ENCODE assay signal across 11 mouse cellular contexts in genomic region chr4:148676961-148677637, GRCm38 (mm10). TPM values are rescaled to one million over a fixed set of nuclear protein-coding genes. Genes with fewer than 3 reads are reported as not detected.
DNase-seq lines count a peak whose midpoint lies in the region; ATAC-seq and TF ChIP-seq lines count a peak whose summit lies in the region.
"Had no signal": no experiment of that assay in that cellular context is flagged by ENCODE, and none has a peak within 500 bp of the region (broad histone marks: within the 10 kb centered on the region; RNA-seq: fewer than 3 reads in every experiment).

No protein-coding gene starts in this region.

- no peaks in the 10 kb centered on the region for H3K9me3 ChIP-seq in heart, embryonic 12.5 days (replicated peaks)
- H3K9me3 ChIP-seq in forebrain, postnatal 0 days (ENCODE audit: low read length), result no peaks in the 10 kb centered on the region

- peaks cover 34% of the 10 kb centered on the region for H3K4me1 ChIP-seq in heart, embryonic 12.5 days (replicated peaks)
- no peaks in the 10 kb centered on the region for H3K4me1 ChIP-seq in forebrain, postnatal 0 days (ENCODE audit: insufficient read depth)

- whole genome bisulfite sequencing in heart, embryonic 12.5 days, result 41% methylated on average over 20 of the region's 20 CpGs
- WGBS in forebrain, postnatal 0 days, result 44% methylated on average over 20 of the region's 20 CpGs

- no peaks in the 10 kb centered on the region for H3K36me3 ChIP-seq in heart, embryonic 12.5 days
- no peaks in the 10 kb centered on the region for H3K36me3 ChIP-seq in forebrain, postnatal 0 days (ENCODE audit: insufficient read depth)

- H3K9ac ChIP-seq in heart, embryonic 12.5 days, result 0 out of 2 replicates have a peak overlapping the region, but pooled peaks have one; percentile 28
- H3K9ac ChIP-seq in forebrain, postnatal 0 days, result no peak overlapping the region

- peak overlapping the region; percentile 25; the same call in 1 of the 2 replicates for H3K4me2 ChIP-seq in heart, embryonic 12.5 days
- no peak overlapping the region for H3K4me2 ChIP-seq in forebrain, postnatal 0 days (ENCODE audit: low read depth)

- peak; percentile 10 for DNase-seq in kidney, adult 18-20 months
- DNase-seq in kidney, adult 8-10 months, result no peak
- peak; percentile 28 to 30 for DNase-seq in adrenal gland, postnatal 36 days
- DNase-seq in kidney, postnatal 36 days, result peak; percentile 31 to 36
- DNase-seq in adipocyte (ENCODE audit: low spot score), result no peak
- DNase-seq in forebrain, postnatal 0 days, result no peak
- DNase-seq in c-Kit-positive CD71-positive TER-119-positive erythroid progenitor cells, embryonic 14.5 days (ENCODE audit: low spot score), result no peak
- DNase-seq: cerebellum, adult 9-10 months had no signal

- TF ChIP-seq CTCF in forebrain, postnatal 0 days (IDR thresholded peaks at IDR 0.05; ENCODE audit: low read depth), result no peak

- ATAC-seq in heart, embryonic 12.5 days (ENCODE audit: insufficient number of reproducible peaks, low FRiP score), result no peak; the same call in 1 of the 2 replicates
- no peak for ATAC-seq in forebrain, postnatal 0 days
- ATAC-seq: forebrain, embryonic 16.5 days had no signal

- peak overlapping the region; percentile 66 for H3K27ac ChIP-seq in heart, embryonic 12.5 days (ENCODE audit: poor library complexity, severe bottlenecking)
- H3K27ac ChIP-seq in forebrain, postnatal 0 days (ENCODE audit: low read depth, low read length), result no peak overlapping the region

- H3K27me3 ChIP-seq in heart, embryonic 12.5 days (replicated peaks), result no peaks in the 10 kb centered on the region
- no peaks in the 10 kb centered on the region for H3K27me3 ChIP-seq in forebrain, postnatal 0 days (ENCODE audit: insufficient read depth, low read length)

- no peak overlapping the region for H3K4me3 ChIP-seq in heart, embryonic 12.5 days
- H3K4me3 ChIP-seq in forebrain, postnatal 0 days (ENCODE audit: low read depth, low read length), result no peak overlapping the region

RNA-seq across cellular contexts. Expression of gene Gm572, which starts 34.0 kb away (rescaled TPM):
- not detected for total RNA-seq in adrenal gland, postnatal 36 days (2021)
- polyA plus RNA-seq in heart, embryonic 12.5 days (2016; fragmentation: Nextera tagmentation; extraction: Ambion mirVana), result 0.11 and 0.18 TPM in 2 replicates
- total RNA-seq in forebrain, postnatal 0 days (2014; rRNA removed), result not detected in 2 replicates
- not detected in 2 replicates for polyA plus RNA-seq in forebrain, postnatal 0 days (2015; fragmentation: Nextera tagmentation; extraction: Ambion mirVana)
- total RNA-seq: layer of hippocampus, postnatal 10 days had no signal
- polyA plus RNA-seq: forebrain, embryonic 16.5 days had no signal

RNA-seq across cellular contexts. Expression of gene Tardbp, which starts 50.3 kb away (rescaled TPM):
- 100 to 1,000 TPM; 233 to 286 TPM for total RNA-seq in adrenal gland, postnatal 36 days (2021)
- 200 and 211 TPM in 2 replicates for polyA plus RNA-seq in heart, embryonic 12.5 days (2016; fragmentation: Nextera tagmentation; extraction: Ambion mirVana)
- 107 and 159 TPM in 2 replicates for total RNA-seq in forebrain, postnatal 0 days (2014; rRNA removed)
- polyA plus RNA-seq in forebrain, postnatal 0 days (2015; fragmentation: Nextera tagmentation; extraction: Ambion mirVana), result 101 and 104 TPM in 2 replicates

Comparison
In these comparisons a context has a peak if more than half of its experiments do, and no peak if none do; other contexts are left out.
1. DNase-seq: peak in kidney, adult 18-20 months (single experiment), adrenal gland, postnatal 36 days (2 of 2) and kidney, postnatal 36 days (2 of 2); none in kidney, adult 8-10 months (0 of 2), adipocyte (single experiment), forebrain, postnatal 0 days (single experiment) and c-Kit-positive CD71-positive TER-119-positive erythroid progenitor cells, embryonic 14.5 days (single experiment).